Comparison of ENCODE assay signal across 26 mouse cellular contexts in genomic region chr2:143023331-143023730, GRCm38 (mm10). TPM values are rescaled to one million over a fixed set of nuclear protein-coding genes. Genes with fewer than 3 reads are reported as not detected.
DNase-seq lines count a peak whose midpoint lies in the region; ATAC-seq and TF ChIP-seq lines count a peak whose summit lies in the region.
"Had no signal": no experiment of that assay in that cellular context is flagged by ENCODE, and none has a peak within 500 bp of the region (broad histone marks: within the 10 kb centered on the region; RNA-seq: fewer than 3 reads in every experiment).

No protein-coding gene starts in this region.

- 80% methylated on average over 2 of the region's 2 CpGs for WGBS in kidney, postnatal 0 days
- WGBS in midbrain, embryonic 14.5 days = 89% methylated on average over 2 of the region's 2 CpGs

- H3K4me1 ChIP-seq in kidney, postnatal 0 days (replicated peaks; ENCODE audit: insufficient read depth, low read length) = 0 out of 2 replicates have a peak, but pooled peaks cover under 1% of the 10 kb centered on the region
- H3K4me1 ChIP-seq in embryonic fibroblast, embryonic 13.5 days (ENCODE audit: control insufficient read depth, insufficient read depth, low read length) = peaks cover 5% of the 10 kb centered on the region; the same call in 1 of the 2 replicates
- H3K4me1 ChIP-seq in midbrain, embryonic 14.5 days (ENCODE audit: control insufficient read depth, insufficient read depth, low read length) = no peaks in the 10 kb centered on the region
- H3K4me1 ChIP-seq: forebrain, embryonic 15.5 days; heart, embryonic 10.5 days had no signal

- H3K36me3 ChIP-seq in kidney, postnatal 0 days (ENCODE audit: insufficient read depth, low read length) = no peaks in the 10 kb centered on the region
- no peaks in the 10 kb centered on the region for H3K36me3 ChIP-seq in midbrain, embryonic 14.5 days (ENCODE audit: control insufficient read depth, insufficient read depth, low read length)
- H3K36me3 ChIP-seq: embryonic facial prominence, embryonic 13.5 days; forebrain, embryonic 15.5 days; heart, embryonic 10.5 days; hindbrain, embryonic 13.5 days; intestine, embryonic 15.5 days had no signal

- peak; percentile 33 for DNase-seq in kidney, postnatal 0 days (ENCODE audit: low spot score)
- no peak for DNase-seq in kidney, adult 18-20 months
- peak; percentile 80 for DNase-seq in Muller cell, postnatal 12 days (ENCODE audit: inconsistent ontology term)
- no peak for DNase-seq in midbrain, embryonic 14.5 days
- no peak for DNase-seq in adrenal gland, postnatal 10 days
- DNase-seq in adrenal gland, postnatal 25 days = no peak
- DNase-seq: adrenal gland, postnatal 36 days; B cell, adult 2 months; cerebellum, adult 2 months; cerebellum, postnatal 14 days; gastrocnemius, postnatal 36 days; heart, adult 18-20 months; heart, postnatal 10 days; heart, postnatal 4 days; kidney, adult 8-10 months had no signal

- H3K9me3 ChIP-seq in kidney, postnatal 0 days (replicated peaks; ENCODE audit: low read length) = no peaks in the 10 kb centered on the region
- H3K9me3 ChIP-seq in midbrain, embryonic 14.5 days (ENCODE audit: control insufficient read depth, low read length) = no peaks in the 10 kb centered on the region
- H3K9me3 ChIP-seq: embryonic facial prominence, embryonic 13.5 days; forebrain, embryonic 15.5 days; heart, embryonic 10.5 days; hindbrain, embryonic 13.5 days; intestine, embryonic 15.5 days had no signal

- H3K27me3 ChIP-seq in kidney, postnatal 0 days (ENCODE audit: insufficient read depth, low read length) = no peaks in the 10 kb centered on the region
- no peaks in the 10 kb centered on the region for H3K27me3 ChIP-seq in midbrain, embryonic 14.5 days (ENCODE audit: control insufficient read depth, insufficient read depth, low read length)
- H3K27me3 ChIP-seq: embryonic facial prominence, embryonic 13.5 days; forebrain, embryonic 15.5 days; hindbrain, embryonic 13.5 days; intestine, embryonic 15.5 days had no signal

- TF ChIP-seq CTCF in kidney, postnatal 0 days (IDR thresholded peaks at IDR 0.05; ENCODE audit: low read depth) = no peak
- no peak for TF ChIP-seq CTCF in embryonic fibroblast, embryonic 13.5 days (IDR thresholded peaks at IDR 0.05; ENCODE audit: borderline replicate concordance, insufficient read depth, low read length)

- no peak overlapping the region for H3K4me2 ChIP-seq in kidney, postnatal 0 days (ENCODE audit: low read length)
- H3K4me2 ChIP-seq in midbrain, embryonic 14.5 days (ENCODE audit: low read length) = no peak overlapping the region
- H3K4me2 ChIP-seq: embryonic facial prominence, embryonic 13.5 days; forebrain, embryonic 15.5 days; hindbrain, embryonic 13.5 days; intestine, embryonic 15.5 days had no signal

- no peak for TF ChIP-seq POLR2A in embryonic fibroblast, embryonic 13.5 days (IDR thresholded peaks at IDR 0.05; ENCODE audit: low read depth, low read length)

- H3K9ac ChIP-seq in kidney, postnatal 0 days (ENCODE audit: low read depth, low read length) = no peak overlapping the region
- H3K9ac ChIP-seq in midbrain, embryonic 14.5 days (replicated peaks; ENCODE audit: low read length) = no peak overlapping the region
- H3K9ac ChIP-seq: embryonic facial prominence, embryonic 13.5 days; forebrain, embryonic 15.5 days; hindbrain, embryonic 13.5 days; intestine, embryonic 15.5 days had no signal

- no peak overlapping the region for H3K4me3 ChIP-seq in kidney, postnatal 0 days (replicated peaks; ENCODE audit: low read depth, low read length)
- H3K4me3 ChIP-seq in embryonic fibroblast, embryonic 13.5 days (ENCODE audit: insufficient read depth, low read length) = no peak overlapping the region
- no peak overlapping the region for H3K4me3 ChIP-seq in midbrain, embryonic 14.5 days (replicated peaks; ENCODE audit: low read depth, low read length)
- H3K4me3 ChIP-seq: embryonic facial prominence, embryonic 13.5 days; erythroblast, embryonic 14.5 days; forebrain, embryonic 15.5 days; heart, embryonic 10.5 days; hindbrain, embryonic 13.5 days; intestine, embryonic 15.5 days had no signal

- ATAC-seq in kidney, postnatal 0 days (replicated peaks; ENCODE audit: low FRiP score, low read depth) = no peak
- ATAC-seq in midbrain, embryonic 14.5 days (ENCODE audit: low FRiP score, low TSS enrichment) = no peak
- ATAC-seq: activated CD4-positive, CD25-positive, alpha-beta regulatory T cell, adult 4 months; forebrain, embryonic 15.5 days; intestine, embryonic 15.5 days had no signal

- H3K27ac ChIP-seq in kidney, postnatal 0 days = no peak overlapping the region
- H3K27ac ChIP-seq in embryonic fibroblast, embryonic 13.5 days (ENCODE audit: insufficient read depth, low read length) = peak overlapping the region; percentile 80
- H3K27ac ChIP-seq in midbrain, embryonic 14.5 days (replicated peaks; ENCODE audit: low read depth, low read length) = no peak overlapping the region
- H3K27ac ChIP-seq: embryonic facial prominence, embryonic 13.5 days; forebrain, embryonic 15.5 days; heart, embryonic 10.5 days; hindbrain, embryonic 13.5 days; intestine, embryonic 15.5 days had no signal

RNA-seq across cellular contexts. Expression of gene Snrpb2, which starts 39.5 kb away (rescaled TPM):
- polyA plus RNA-seq in kidney, postnatal 0 days (2015; fragmentation: Nextera tagmentation; extraction: Ambion mirVana) = 88.3 and 95.3 TPM in 2 replicates
- 72.4 and 90.1 TPM in 2 replicates for polyA plus RNA-seq in embryonic fibroblast, embryonic 13.5 days (2011; ENCODE audit: insufficient read length, low read depth, missing spikeins)
- 56.8 and 71.0 TPM in 2 replicates for polyA plus RNA-seq in midbrain, embryonic 14.5 days (2014; fragmentation: Nextera tagmentation; extraction: Ambion mirVana)
- total RNA-seq in adrenal gland, postnatal 10 days (2021) = 10 to 100 TPM; 41.4 to 48.3 TPM
- total RNA-seq in adrenal gland, postnatal 25 days (2021) = 44.4 and 47.1 TPM in 2 replicates

RNA-seq across cellular contexts. Expression of gene Otor, which starts 54.9 kb away (rescaled TPM):
- not detected in 2 replicates for polyA plus RNA-seq in kidney, postnatal 0 days (2015; fragmentation: Nextera tagmentation; extraction: Ambion mirVana)
- polyA plus RNA-seq in embryonic fibroblast, embryonic 13.5 days (2011; ENCODE audit: insufficient read length, low read depth, missing spikeins) = not detected in 2 replicates
- 1.8 and 4.8 TPM in 2 replicates for polyA plus RNA-seq in midbrain, embryonic 14.5 days (2014; fragmentation: Nextera tagmentation; extraction: Ambion mirVana)
- total RNA-seq in adrenal gland, postnatal 10 days (2021) = not detected
- not detected in 2 replicates for total RNA-seq in adrenal gland, postnatal 25 days (2021)
- total RNA-seq: adrenal gland, adult 18-20 months; adrenal gland, postnatal 36 days; gastrocnemius, adult 8-10 months; gastrocnemius, postnatal 36 days; heart, adult 18-20 months; heart, postnatal 10 days; heart, postnatal 4 days had no signal
- polyA plus RNA-seq: activated CD4-positive, CD25-positive, alpha-beta regulatory T cell, adult 4 months; cerebellum, adult 2 months; cortical plate, adult 2 months; erythroblast, embryonic 14.5 days had no signal

Comparison
In these comparisons a context has a peak if more than half of its experiments do, and no peak if none do; other contexts are left out.
1. DNase-seq: peak in kidney, postnatal 0 days (single experiment) and Muller cell, postnatal 12 days (single experiment); none in kidney, adult 18-20 months (single experiment), midbrain, embryonic 14.5 days (single experiment), adrenal gland, postnatal 10 days (single experiment) and adrenal gland, postnatal 25 days (single experiment).